Mouse (Mus musculus) embryonic facial prominence, embryonic 12.5 days (tissue): ENCODE results near the gene Mnd1. TPM values are rescaled to one million over a fixed set of nuclear protein-coding genes. Genes with fewer than 3 reads are reported as not detected.

Source experiments
- ATAC-seq: fragments of 200-750 bp; cut with Nextera tagmentation; 2 replicates; pipeline ENCODE4 v1.8.0; 2017; ENCODE audit not compliant: insufficient number of reproducible peaks, insufficient read depth, low FRiP score, low TSS enrichment
- H3K27ac ChIP-seq: fragments of 300-500 bp; sonication (generic); 2 replicates; pipeline ENCODE4 v1.5.1; 2016; ENCODE audit warnings: mild to moderate bottlenecking
- H3K27me3 ChIP-seq: fragments of 300-500 bp; sonication (generic); 2 replicates; pipeline ENCODE4 v1.6.1; 2016; ENCODE audit warnings: mild to moderate bottlenecking, moderate library complexity
- H3K36me3 ChIP-seq: fragments of 300-500 bp; sonication (generic); 2 replicates; pipeline ENCODE4 v1.6.1; 2016; ENCODE audit warnings: mild to moderate bottlenecking
- H3K4me1 ChIP-seq: fragments of 300-500 bp; sonication (generic); 2 replicates; pipeline ENCODE4 v1.6.1; 2016
- H3K4me2 ChIP-seq: fragments of 300-500 bp; sonication (generic); replicated peaks from 2 replicates; pipeline ENCODE4 v1.6.1; 2016; ENCODE audit warnings: mild to moderate bottlenecking, moderate library complexity
- H3K4me3 ChIP-seq: fragments of 300-500 bp; sonication (generic); 2 replicates; pipeline ENCODE4 v1.5.1; 2016; ENCODE audit warnings: mild to moderate bottlenecking
- H3K9ac ChIP-seq: fragments of 300-500 bp; sonication (generic); 2 replicates; pipeline ENCODE4 v1.6.1; 2016; ENCODE audit warnings: mild to moderate bottlenecking, moderate library complexity
- H3K9me3 ChIP-seq: fragments of 300-500 bp; sonication (generic); 2 replicates; pipeline ENCODE4 v1.6.1; 2016; ENCODE audit warnings: mild to moderate bottlenecking, moderate library complexity
- WGBS: fragments of 180-500 bp; shearing (Covaris S2); methylation state at CpG from one replicate; pipeline ENCODE4 v1.1.7; 2016; 5-methylcytosine and 5-hydroxymethylcytosine counted together
- polyA plus RNA-seq: library from polyadenylated mRNA; unstranded; fragments of >200 nt; fragmentation: Nextera tagmentation; extraction: Ambion mirVana; gene quantifications from 2 replicates; pipeline ENCODE4 v1.2.1, GENCODE M21; 2016

Gene Mnd1
- polyA plus RNA-seq: 14.4 and 15.7 TPM in 2 replicates

DNA sequence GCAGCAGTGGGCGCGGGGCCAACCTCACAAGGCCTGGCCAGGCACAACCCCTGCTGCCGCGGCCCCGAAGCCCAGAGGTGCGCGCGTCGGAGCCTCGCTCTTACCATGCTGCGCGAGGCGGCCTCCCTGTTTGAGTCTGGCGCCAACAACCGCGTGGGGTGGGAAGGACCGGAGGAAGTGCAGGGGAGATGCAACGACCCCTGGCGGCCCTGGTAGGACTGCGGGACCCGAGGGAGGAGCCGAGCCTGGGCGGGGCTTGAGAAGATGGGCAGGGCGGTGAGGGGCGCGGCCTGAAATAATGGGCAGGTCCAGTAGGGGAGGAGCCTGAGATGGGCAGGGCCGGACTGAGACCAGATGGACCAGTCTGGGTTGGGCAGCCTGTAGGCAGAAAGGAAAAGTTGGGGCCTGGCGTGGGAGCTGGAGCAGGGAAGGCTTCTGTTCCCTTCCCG lies at the start of gene Mnd1:
Mnd1 (minus strand) TSS at position 229 of the 449 bp plus-strand sequence.
- under 1% methylated on average over 29 of the region's 29 CpGs for WGBS
- Histone ChIP-seq H3K9me3 (no peaks in the 10 kb centered on the region), H3K9ac (peak within 1 kb of the TSS; percentile 60), H3K27ac (peak within 1 kb of the TSS; percentile 65; the same call in 1 of the 2 replicates), H3K4me1 (peaks cover 10% of the 10 kb centered on the region; the same call in 1 of the 2 replicates), H3K4me3 (peak within 1 kb of the TSS; percentile 51), H3K36me3 (no peaks in the 10 kb centered on the region), H3K27me3 (no peaks in the 10 kb centered on the region), H3K4me2 (peak within 1 kb of the TSS; percentile 84)
- peak; percentile 97 for ATAC-seq

- Histone ChIP-seq H3K27ac (no peak overlapping the region), H3K4me3 (no peak overlapping the region), H3K27me3 (no peaks in the 10 kb centered on the region), H3K9me3 (no peaks in the 10 kb centered on the region), H3K9ac (no peak overlapping the region), H3K36me3 (peaks cover 12% of the 10 kb centered on the region), H3K4me2 (no peak overlapping the region), H3K4me1 (no peaks in the 10 kb centered on the region)
- WGBS: 73% methylated on average over 5 of the region's 5 CpGs
- ATAC-seq: no peak
Observed at GRCm38 (mm10) chr3:84204640-84205039, 49.1 kb upstream of the Mnd1 start.

DNA sequence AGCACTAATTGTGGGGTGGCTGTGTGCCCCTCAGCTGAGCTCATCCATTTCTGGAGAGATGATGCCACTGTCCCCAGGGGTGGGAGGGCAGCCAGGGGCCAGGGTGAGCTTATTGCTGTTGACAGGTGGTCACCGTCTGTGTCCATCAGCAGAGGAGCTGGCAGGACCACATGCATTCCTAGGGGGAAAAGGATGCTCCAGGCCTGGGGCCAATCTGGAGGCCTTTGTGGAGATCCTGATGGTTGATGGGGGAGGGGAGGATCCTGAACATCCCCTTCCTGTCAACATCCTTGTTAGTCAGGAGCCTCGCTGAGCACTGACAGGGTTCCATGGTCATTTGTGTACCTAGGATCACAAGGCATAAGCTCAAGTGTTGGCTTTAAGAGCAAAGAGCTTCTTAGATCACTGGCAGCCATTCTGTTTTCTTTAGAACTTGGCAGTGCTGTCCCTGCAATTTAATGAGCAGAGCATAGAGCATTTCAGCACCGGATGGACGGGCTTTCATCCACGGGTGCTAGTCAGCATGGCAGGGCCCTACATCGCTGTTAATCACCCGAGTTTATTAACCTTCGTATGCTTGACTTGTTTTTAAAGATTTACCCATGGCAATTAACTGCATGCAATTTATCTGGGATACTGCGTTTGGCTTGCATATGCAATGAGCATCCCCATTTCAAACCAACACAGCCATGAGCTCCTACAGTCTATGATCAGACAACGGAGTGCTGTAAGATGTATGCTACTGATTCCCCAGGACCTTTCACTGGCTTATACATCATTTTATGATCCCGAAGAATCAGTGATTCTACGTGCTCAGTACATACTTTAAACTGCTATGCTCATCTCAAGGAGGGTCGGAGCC lies 45.2 kb upstream of the Mnd1 start:
- Histone ChIP-seq H3K27ac (no peak overlapping the region), H3K4me2 (no peak overlapping the region)

GRCm38 (mm10) chr3:84199516-84199915 lies 43.9 kb upstream of the Mnd1 start:
- no peak overlapping the region for H3K4me2 ChIP-seq
- H3K9me3 ChIP-seq: no peaks in the 10 kb centered on the region
- 95% methylated on average over 9 of the region's 9 CpGs for WGBS
- H3K4me3 ChIP-seq: no peak overlapping the region
- 0 out of 2 replicates have a peak, but pooled peaks cover 5% of the 10 kb centered on the region for H3K36me3 ChIP-seq
- no peak overlapping the region for H3K27ac ChIP-seq
- H3K4me1 ChIP-seq: no peaks in the 10 kb centered on the region
- no peak overlapping the region for H3K9ac ChIP-seq
- H3K27me3 ChIP-seq: no peaks in the 10 kb centered on the region
- no peak for ATAC-seq

More for the DNA sequence above, 45.2 kb upstream of the Mnd1 start:
- 72% methylated on average over 13 of the region's 13 CpGs for WGBS
- no peak for ATAC-seq
- Histone ChIP-seq H3K9me3 (no peaks in the 10 kb centered on the region), H3K36me3 (peaks cover 13% of the 10 kb centered on the region; the same call in 1 of the 2 replicates), H3K4me3 (no peak overlapping the region), H3K27me3 (no peaks in the 10 kb centered on the region), H3K9ac (no peak overlapping the region), H3K4me1 (no peaks in the 10 kb centered on the region)

- WGBS: 92% methylated on average over 3 of the region's 3 CpGs
- no peak overlapping the region for H3K4me2 ChIP-seq
- no peak overlapping the region for H3K9ac ChIP-seq
- H3K27ac ChIP-seq: no peak overlapping the region
- no peaks in the 10 kb centered on the region for H3K27me3 ChIP-seq
- 0 out of 2 replicates have a peak, but pooled peaks cover 4% of the 10 kb centered on the region for H3K36me3 ChIP-seq
- no peaks in the 10 kb centered on the region for H3K9me3 ChIP-seq
- ATAC-seq: no peak
- H3K4me1 ChIP-seq: no peaks in the 10 kb centered on the region
- no peak overlapping the region for H3K4me3 ChIP-seq
Observed at GRCm38 (mm10) chr3:84198229-84198628, 42.6 kb upstream of the Mnd1 start.

DNA sequence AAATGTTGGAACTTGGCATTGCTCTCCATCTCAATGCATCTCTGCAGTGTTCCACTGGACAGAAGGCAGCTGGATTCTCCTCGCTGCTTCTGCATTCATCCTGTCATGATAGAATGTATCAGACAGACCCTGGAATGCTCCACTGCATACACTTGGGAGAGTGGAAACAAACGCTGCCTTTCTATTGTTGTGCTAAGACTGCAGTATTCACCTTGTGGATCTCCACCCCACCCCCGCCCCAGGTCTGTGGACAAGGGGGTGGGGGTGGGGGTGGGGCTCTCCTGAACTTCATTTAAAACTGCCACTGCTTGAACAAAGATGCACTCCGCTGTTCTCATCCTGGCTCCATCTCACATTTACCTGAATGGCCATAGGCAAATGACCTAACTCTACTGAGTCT lies 38.3 kb upstream of the Mnd1 start:
- Histone ChIP-seq H3K4me1 (peaks cover 15% of the 10 kb centered on the region; the same call in 1 of the 2 replicates), H3K27ac (no peak overlapping the region), H3K4me3 (no peak overlapping the region), H3K9ac (no peak overlapping the region), H3K36me3 (0 out of 2 replicates have a peak, but pooled peaks cover 7% of the 10 kb centered on the region), H3K4me2 (no peak overlapping the region), H3K27me3 (peaks cover 7% of the 10 kb centered on the region; the same call in 1 of the 2 replicates), H3K9me3 (no peaks in the 10 kb centered on the region)
- 55% methylated on average over 4 of the region's 4 CpGs for WGBS
- ATAC-seq: no peak

DNA sequence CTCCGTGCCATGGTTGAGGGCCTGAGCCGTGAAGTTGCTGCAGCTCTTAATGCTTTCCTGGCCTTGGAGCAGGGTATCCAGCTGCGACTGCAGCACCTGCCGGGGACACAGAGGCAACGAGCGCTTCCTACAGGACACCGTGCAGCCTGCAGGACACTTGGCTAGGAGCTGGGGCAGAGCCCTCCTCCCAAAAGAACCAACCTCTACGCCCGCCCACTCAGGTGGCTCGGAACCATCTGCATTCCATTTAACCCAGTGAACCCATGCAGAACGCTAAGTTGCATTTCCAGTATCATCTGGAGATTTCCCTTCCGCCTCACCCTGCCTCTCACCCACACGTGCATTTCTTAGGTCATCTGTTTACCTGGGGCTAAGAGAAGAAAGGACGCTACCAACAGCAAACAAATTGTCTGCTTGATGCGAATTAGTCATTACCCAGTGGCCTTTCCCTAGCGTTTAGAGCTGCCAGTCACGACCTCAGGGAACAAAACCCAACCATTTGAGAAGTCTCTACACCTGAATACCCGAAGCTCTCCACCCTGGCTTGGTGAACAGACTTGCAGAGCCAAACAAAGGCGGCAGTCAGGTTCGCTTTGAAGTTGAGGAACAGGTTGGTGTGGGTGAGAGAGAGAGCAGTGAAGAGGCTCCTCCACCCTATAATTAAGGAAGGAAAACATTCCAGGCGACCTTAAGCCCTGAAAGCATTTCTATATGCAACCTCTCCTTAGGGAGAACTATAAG lies 35.7 kb upstream of the Mnd1 start:
- Histone ChIP-seq H3K27ac (0 out of 2 replicates have a peak overlapping the region, but pooled peaks have one; percentile 5), H3K36me3 (0 out of 2 replicates have a peak, but pooled peaks cover 3% of the 10 kb centered on the region), H3K9ac (no peak overlapping the region), H3K27me3 (peaks cover 7% of the 10 kb centered on the region; the same call in 1 of the 2 replicates), H3K9me3 (no peaks in the 10 kb centered on the region), H3K4me2 (peak overlapping the region; percentile 48), H3K4me3 (peak overlapping the region; percentile 30), H3K4me1 (peaks cover 15% of the 10 kb centered on the region; the same call in 1 of the 2 replicates)
- 35% methylated on average over 21 of the region's 21 CpGs for WGBS
- peak; percentile 61; the same call in 1 of the 2 replicates for ATAC-seq

DNA sequence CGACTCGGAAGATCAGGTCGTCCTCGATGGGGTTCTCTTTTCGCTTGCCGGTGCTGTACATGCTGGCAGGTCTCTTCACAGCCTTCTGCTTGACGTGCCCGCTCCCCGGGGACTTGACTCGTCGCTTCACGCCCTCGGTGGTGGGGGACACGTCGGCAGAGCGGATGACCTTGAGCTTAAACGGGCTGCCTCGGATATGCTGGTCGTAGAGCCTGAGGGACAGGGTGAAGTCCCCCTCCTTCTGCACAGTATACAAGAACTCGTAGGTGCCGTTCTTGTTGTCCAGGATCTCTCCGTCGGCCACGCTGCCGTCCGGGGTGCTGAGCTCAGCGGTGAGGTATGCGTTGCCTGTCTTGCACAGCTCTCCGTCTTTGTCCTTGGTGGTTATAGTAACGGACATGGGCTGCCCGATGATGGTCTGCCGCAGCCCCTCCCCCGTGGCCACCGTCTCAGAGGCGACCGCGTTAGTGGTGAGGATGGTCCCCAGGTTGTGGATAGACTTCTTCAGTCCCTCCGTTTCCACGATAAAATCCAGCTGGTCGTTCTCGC lies 35.0 kb upstream of the Mnd1 start:
- WGBS: 14% methylated on average over 41 of the region's 41 CpGs
- Histone ChIP-seq H3K4me1 (peaks cover 15% of the 10 kb centered on the region; the same call in 1 of the 2 replicates), H3K36me3 (0 out of 2 replicates have a peak, but pooled peaks cover 3% of the 10 kb centered on the region), H3K27ac (no peak overlapping the region), H3K9me3 (no peaks in the 10 kb centered on the region), H3K4me2 (peak overlapping the region; percentile 48), H3K4me3 (peak overlapping the region; percentile 30), H3K9ac (no peak overlapping the region), H3K27me3 (peaks cover 7% of the 10 kb centered on the region; the same call in 1 of the 2 replicates)
- ATAC-seq: no peak

DNA sequence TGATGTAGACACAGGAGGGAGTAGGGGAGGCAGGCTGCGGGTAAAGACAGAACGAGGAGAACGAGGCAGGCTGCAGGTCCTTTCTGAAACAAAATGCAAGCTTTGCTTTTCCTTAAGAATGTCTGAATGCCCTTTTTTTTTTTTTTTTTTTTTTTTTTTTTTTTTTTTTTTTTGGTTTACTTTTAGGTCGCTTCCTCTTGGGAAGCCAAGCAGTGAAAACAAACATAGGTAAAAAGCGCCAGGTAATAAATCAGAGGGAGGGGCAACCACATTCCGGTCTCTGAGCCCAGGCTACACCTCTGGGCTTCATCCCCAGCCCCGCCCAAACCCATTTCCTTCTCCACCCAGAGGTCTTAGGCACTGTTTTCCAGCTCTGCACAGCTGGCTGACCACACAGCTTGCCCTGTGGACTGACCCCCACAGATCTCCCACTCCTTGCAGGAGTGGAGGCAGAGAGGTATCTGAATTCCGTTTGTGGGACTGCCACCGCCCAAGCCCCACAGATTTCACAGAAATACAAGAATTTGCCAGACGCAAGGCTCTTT lies 34.1 kb upstream of the Mnd1 start:
- peak overlapping the region; percentile 30 for H3K4me3 ChIP-seq

DNA sequence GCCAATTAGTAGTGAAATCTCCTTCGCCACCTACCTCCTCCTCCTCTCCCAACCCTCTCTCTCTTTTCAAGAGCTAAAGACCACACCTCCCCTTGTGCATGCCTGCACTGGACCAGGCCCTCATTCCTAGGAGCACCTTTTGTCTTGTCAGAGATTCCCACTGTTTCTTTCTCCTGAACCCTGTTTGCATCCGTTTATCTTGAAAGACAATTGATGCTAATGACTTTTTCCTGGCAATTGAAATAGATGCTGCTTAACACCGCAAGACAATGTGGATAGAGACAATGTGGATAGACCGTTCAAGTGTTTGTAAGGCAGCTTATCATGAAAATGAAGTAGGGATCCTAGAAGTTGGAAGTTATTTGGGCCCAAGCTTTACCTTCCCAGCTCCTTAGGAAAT lies 26.1 kb upstream of the Mnd1 start:
- Histone ChIP-seq H3K4me2 (no peak overlapping the region), H3K9me3 (no peaks in the 10 kb centered on the region), H3K27me3 (no peaks in the 10 kb centered on the region), H3K27ac (no peak overlapping the region), H3K4me3 (no peak overlapping the region), H3K36me3 (peaks cover 2% of the 10 kb centered on the region; the same call in 1 of the 2 replicates), H3K4me1 (no peaks in the 10 kb centered on the region), H3K9ac (no peak overlapping the region)
- WGBS: 40% methylated on average over 4 of the region's 4 CpGs
- no peak for ATAC-seq

More for the DNA sequence above, 34.1 kb upstream of the Mnd1 start:
- Histone ChIP-seq H3K27ac (no peak overlapping the region), H3K4me1 (peaks cover 15% of the 10 kb centered on the region; the same call in 1 of the 2 replicates), H3K9me3 (no peaks in the 10 kb centered on the region), H3K9ac (no peak overlapping the region), H3K27me3 (peaks cover 7% of the 10 kb centered on the region; the same call in 1 of the 2 replicates), H3K4me2 (peak overlapping the region; percentile 48), H3K36me3 (0 out of 2 replicates have a peak, but pooled peaks cover 3% of the 10 kb centered on the region)
- 33% methylated on average over 10 of the region's 10 CpGs for WGBS
- no peak for ATAC-seq

GRCm38 (mm10) chr3:84181102-84181501 lies 25.5 kb upstream of the Mnd1 start:
- Histone ChIP-seq H3K4me3 (no peak overlapping the region), H3K9ac (no peak overlapping the region), H3K36me3 (peaks cover 5% of the 10 kb centered on the region; the same call in 1 of the 2 replicates), H3K9me3 (no peaks in the 10 kb centered on the region), H3K27me3 (no peaks in the 10 kb centered on the region), H3K27ac (no peak overlapping the region), H3K4me2 (no peak overlapping the region), H3K4me1 (no peaks in the 10 kb centered on the region)
- WGBS: 36% methylated on average over 8 of the region's 8 CpGs
- no peak for ATAC-seq
